Mouse (Mus musculus): ENCODE data around the gene Kif21a. TPM values are rescaled to one million over a fixed set of nuclear protein-coding genes. Genes with fewer than 3 reads are reported as not detected.

The Kif21a gene
- polyA plus RNA-seq, 1 experiment from 2014 or later, result 37.9 TPM

GRCm38 (mm10) chr15:90929043-90929442 is 120.7 kb downstream of the Kif21a start:
- no peak overlapping the region for H3K4me2 ChIP-seq (ENCODE audit: low read length)
- no peaks in the 10 kb centered on the region for H3K4me1 ChIP-seq (ENCODE audit: control insufficient read depth, insufficient read depth, low read depth, low read length)
- H3K9ac ChIP-seq (ENCODE audit: low read depth, low read length), result no peak overlapping the region
- 24% methylated on average over 1 of the region's 1 CpGs for WGBS
- H3K27ac ChIP-seq (ENCODE audit: low read depth, low read length), result no peak overlapping the region
- H3K36me3 ChIP-seq (ENCODE audit: control insufficient read depth, insufficient read depth, low read length), result no peaks in the 10 kb centered on the region
- H3K27me3 ChIP-seq (replicated peaks; ENCODE audit: control insufficient read depth, insufficient read depth, low read length), result no peaks in the 10 kb centered on the region
- H3K4me3 ChIP-seq (ENCODE audit: low read length), result no peak overlapping the region
- no peaks in the 10 kb centered on the region for H3K9me3 ChIP-seq (ENCODE audit: control insufficient read depth, low read length)
- no peak for ATAC-seq

- Histone ChIP-seq H3K4me1 (ENCODE audit: control insufficient read depth, insufficient read depth, low read depth, low read length) (no peaks in the 10 kb centered on the region), H3K4me3 (ENCODE audit: low read length) (no peak overlapping the region), H3K9ac (ENCODE audit: low read depth, low read length) (no peak overlapping the region), H3K36me3 (ENCODE audit: control insufficient read depth, insufficient read depth, low read length) (no peaks in the 10 kb centered on the region), H3K27ac (ENCODE audit: low read depth, low read length) (no peak overlapping the region), H3K9me3 (ENCODE audit: control insufficient read depth, low read length) (no peaks in the 10 kb centered on the region), H3K4me2 (ENCODE audit: low read length) (no peak overlapping the region), H3K27me3 (replicated peaks; ENCODE audit: control insufficient read depth, insufficient read depth, low read length) (no peaks in the 10 kb centered on the region)
- WGBS, result 89% methylated on average over 9 of the region's 9 CpGs
- no peak for ATAC-seq
Observed at GRCm38 (mm10) chr15:90896480-90896879, 153.3 kb downstream of the Kif21a start.

GRCm38 (mm10) chr15:90887466-90887865 is 162.3 kb downstream of the Kif21a start:
- no peak overlapping the region for H3K4me3 ChIP-seq (ENCODE audit: low read length)
- H3K9ac ChIP-seq (ENCODE audit: low read depth, low read length), result no peak overlapping the region
- no peaks in the 10 kb centered on the region for H3K36me3 ChIP-seq (ENCODE audit: control insufficient read depth, insufficient read depth, low read length)
- no peaks in the 10 kb centered on the region for H3K9me3 ChIP-seq (ENCODE audit: control insufficient read depth, low read length)
- no peak overlapping the region for H3K4me2 ChIP-seq (ENCODE audit: low read length)
- H3K4me1 ChIP-seq (ENCODE audit: control insufficient read depth, insufficient read depth, low read depth, low read length), result no peaks in the 10 kb centered on the region
- no peak overlapping the region for H3K27ac ChIP-seq (ENCODE audit: low read depth, low read length)
- peak; percentile 77; the same call in 1 of the 2 replicates for ATAC-seq
- H3K27me3 ChIP-seq (replicated peaks; ENCODE audit: control insufficient read depth, insufficient read depth, low read length), result no peaks in the 10 kb centered on the region
- WGBS, result 40% methylated on average over 8 of the region's 8 CpGs

Other genes with a start within 250 kb of the Kif21a start
- gene Abcd2, start 141.9 kb upstream of the Kif21a start, polyA plus RNA-seq (2015; fragmentation: Nextera tagmentation; extraction: Ambion mirVana), result 8.0 and 8.4 TPM in 2 replicates
- gene CN725425, start 149.5 kb upstream of the Kif21a start, polyA plus RNA-seq (2015; fragmentation: Nextera tagmentation; extraction: Ambion mirVana), result not detected in 2 replicates